Mouse (Mus musculus): ENCODE measurements at regions not wholly inside any gene's neighbourhood (a gene's known extent, or its start where the extent isn't known, plus 50 kb on each side); places are given as distances from the start of the nearest gene placed in this dataset.

- TF ChIP-seq POLR2A (IDR thresholded peaks at IDR 0.05; ENCODE audit: extremely low read depth, insufficient read depth, low read length), result no peak
- TF ChIP-seq CTCF (IDR thresholded peaks at IDR 0.05; ENCODE audit: extremely low read depth, insufficient read depth, low read length), result no peak
Measured at GRCm38 (mm10) chr10:3650561-3650960, 89.6 kb upstream of the Plekhg1 start.

Measured in cortical plate, adult 2 months (tissue).